Mouse (Mus musculus) testis, adult 2 months (tissue): ENCODE results near the gene Enoph1.

Source experiments
- CTCF ChIP-seq: fragments of 200-500 bp; IDR thresholded peaks from 2 replicates; pipeline ENCODE4 v1.5.1; 2012; ENCODE audit warnings: low read depth, mild to moderate bottlenecking, inconsistent platforms, low read length, moderate library complexity; ENCODE audit not compliant: control insufficient read depth, insufficient read depth, insufficient replicate concordance
- POLR2A ChIP-seq: fragments of 200-500 bp; IDR thresholded peaks from 2 replicates; pipeline ENCODE4 v1.6.1; 2012; ENCODE audit warnings: low read depth, mild to moderate bottlenecking, inconsistent platforms, low read length, moderate library complexity; ENCODE audit not compliant: control insufficient read depth

GRCm38 (mm10) chr5:100054807-100055547, 15.2 kb downstream of the Enoph1 start:
- TF ChIP-seq POLR2A (no peak), CTCF (no peak)
